Mouse (Mus musculus): ENCODE data around the gene Mrpl23.

DNA sequence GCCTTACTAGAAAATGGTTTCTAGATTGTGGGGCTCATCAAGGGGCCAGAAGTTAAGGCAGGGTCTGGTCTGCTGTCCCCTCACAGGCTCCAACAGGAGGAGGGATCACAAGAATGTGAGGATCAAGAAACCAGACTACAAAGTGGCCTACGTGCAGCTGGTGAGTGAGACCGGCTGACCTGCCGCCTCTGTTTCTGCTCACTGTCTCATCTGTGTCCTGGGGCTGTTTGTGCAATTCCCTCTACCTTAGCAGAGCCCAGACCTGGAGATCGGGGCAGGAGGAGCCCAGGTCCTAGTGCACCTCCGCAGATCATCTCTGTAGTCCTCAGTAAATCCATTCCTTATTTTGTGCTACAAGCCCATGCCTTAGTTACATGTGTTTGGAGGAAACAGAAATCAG, 4.7 kb downstream of the Mrpl23 start:
- TF ChIP-seq CTCF (IDR thresholded peaks at IDR 0.05; ENCODE audit: control insufficient read depth, insufficient read depth, insufficient read length) (no peak), FOSL1 (IDR thresholded peaks at IDR 0.05; ENCODE audit: insufficient read depth, low read length, poor library complexity, severe bottlenecking) (no peak), MYOG (IDR thresholded peaks at IDR 0.05; ENCODE audit: control insufficient read depth, extremely low read depth, insufficient read length) (no peak), MAX (IDR thresholded peaks at IDR 0.05) (no peak), USF1 (IDR thresholded peaks at IDR 0.05; ENCODE audit: low read depth) (no peak), CEBPB (IDR thresholded peaks at IDR 0.05; ENCODE audit: low read depth) (no peak)
